Mouse (Mus musculus): ENCODE measurements around the gene Ccdc187.

DNA sequence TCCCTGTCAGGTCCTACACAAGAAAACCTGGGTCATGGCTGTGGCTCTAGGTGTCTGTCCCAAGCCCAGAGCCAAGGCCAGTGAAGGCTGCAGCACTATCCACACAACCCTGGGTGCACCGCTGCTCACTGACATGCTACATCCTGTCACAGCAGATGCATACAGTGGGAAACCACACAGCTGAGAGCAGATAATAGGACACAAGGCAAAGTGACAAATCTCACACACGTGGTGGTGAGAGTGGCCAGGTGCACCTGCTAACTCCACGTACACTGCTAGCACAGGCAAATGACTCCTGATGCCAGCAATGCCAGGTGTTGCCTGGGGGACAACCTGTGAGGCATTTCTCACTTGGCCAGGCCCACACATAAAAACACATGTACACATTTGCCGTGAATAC lies 69.1 kb downstream of the Ccdc187 start:
- no peak for TF ChIP-seq MEF2A (IDR thresholded peaks at IDR 0.05; ENCODE audit: borderline replicate concordance, low read depth, low read length)
- TF ChIP-seq POLR2AphosphoS2 (IDR thresholded peaks at IDR 0.05; ENCODE audit: low read depth, low read length), result no peak
- TF ChIP-seq EP300 (IDR thresholded peaks at IDR 0.05; ENCODE audit: low read length), result no peak
- no peak for TF ChIP-seq ZNF384 (IDR thresholded peaks at IDR 0.05; ENCODE audit: low read depth, low read length)
- no peak for TF ChIP-seq RAD21 (IDR thresholded peaks at IDR 0.05; ENCODE audit: low read depth, low read length)

All from CH12.LX (cell line).